Mouse (Mus musculus): ENCODE measurements around the gene Chit1. TPM values are rescaled to one million over a fixed set of nuclear protein-coding genes. Genes with fewer than 3 reads are reported as not detected.

Chit1 gene
- polyA plus RNA-seq, 2 experiments: 0.08 TPM; not detected in 1

DNA sequence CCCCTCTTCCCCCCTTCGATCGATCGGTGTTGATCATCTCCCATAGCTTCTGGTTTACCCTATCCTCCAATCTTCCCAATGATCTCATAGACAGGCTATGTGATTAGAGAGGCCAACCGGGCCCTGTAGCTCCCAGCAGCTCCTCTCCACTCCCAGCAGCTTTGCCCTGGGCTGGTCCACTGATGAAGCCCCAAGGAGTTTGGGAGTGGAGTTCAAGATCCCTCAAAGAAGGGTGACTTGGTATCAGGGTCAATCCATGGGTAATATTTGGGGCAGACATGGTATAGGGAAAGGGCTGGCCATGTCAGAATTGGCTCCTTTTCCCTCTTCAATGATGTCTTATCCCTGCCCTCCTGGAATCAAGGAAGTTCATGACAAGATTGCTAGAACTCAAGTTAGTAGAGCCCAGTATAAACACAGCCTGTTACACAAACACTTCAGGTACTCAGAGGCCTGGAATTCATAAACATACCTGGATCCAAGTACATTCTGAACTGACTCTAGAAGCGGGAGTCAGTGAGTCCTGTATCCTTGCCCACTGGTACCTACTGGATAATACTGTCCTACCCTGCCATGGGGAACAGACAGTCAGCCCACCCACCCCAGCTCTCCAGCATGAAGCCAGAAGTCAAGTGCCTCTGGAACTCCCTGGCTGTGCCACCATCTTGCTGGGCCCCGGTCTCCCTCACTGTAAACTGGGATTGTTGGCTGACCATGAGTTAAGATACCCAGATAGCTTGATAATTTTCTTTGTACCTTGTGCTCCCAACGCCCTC lies 13.8 kb upstream of the Chit1 start:
- H3K27ac ChIP-seq: peak overlapping the region; percentile 22
- H3K9me3 ChIP-seq (ENCODE audit: control insufficient read depth, low read length): no peaks in the 10 kb centered on the region
- H3K4me3 ChIP-seq (ENCODE audit: insufficient read depth in 1 of 2, low read depth in 2 of 2, low read length in 2 of 2): no peak overlapping the region
- H3K36me3 ChIP-seq (replicated peaks; ENCODE audit: control insufficient read depth, insufficient read depth, low read depth): no peaks in the 10 kb centered on the region
- 82% methylated on average over 7 of the region's 7 CpGs for WGBS (ENCODE audit: insufficient replicate concordance)
- peak overlapping the region; percentile 93 for H3K4me2 ChIP-seq (ENCODE audit: low read depth)
- peak overlapping the region; percentile 43 for H3K9ac ChIP-seq (replicated peaks)
- H3K4me1 ChIP-seq (replicated peaks; ENCODE audit: control insufficient read depth in 2 of 2, insufficient read depth in 2 of 2, low read length in 1 of 2): peaks cover 67 to 69% of the 10 kb centered on the region in 2 experiments
- TF ChIP-seq EP300 (IDR thresholded peaks at IDR 0.05; ENCODE audit: low read depth) (no peak), CTCF (IDR thresholded peaks at IDR 0.05; ENCODE audit: low read depth) (no peak)
- ATAC-seq (ENCODE audit: insufficient read depth): no peak
- no peaks in the 10 kb centered on the region for H3K27me3 ChIP-seq (ENCODE audit: control insufficient read depth, insufficient read depth, low read length)
- DNase-seq (ENCODE audit: low read depth in 3 of 3, low spot score in 3 of 3): no peak

DNA sequence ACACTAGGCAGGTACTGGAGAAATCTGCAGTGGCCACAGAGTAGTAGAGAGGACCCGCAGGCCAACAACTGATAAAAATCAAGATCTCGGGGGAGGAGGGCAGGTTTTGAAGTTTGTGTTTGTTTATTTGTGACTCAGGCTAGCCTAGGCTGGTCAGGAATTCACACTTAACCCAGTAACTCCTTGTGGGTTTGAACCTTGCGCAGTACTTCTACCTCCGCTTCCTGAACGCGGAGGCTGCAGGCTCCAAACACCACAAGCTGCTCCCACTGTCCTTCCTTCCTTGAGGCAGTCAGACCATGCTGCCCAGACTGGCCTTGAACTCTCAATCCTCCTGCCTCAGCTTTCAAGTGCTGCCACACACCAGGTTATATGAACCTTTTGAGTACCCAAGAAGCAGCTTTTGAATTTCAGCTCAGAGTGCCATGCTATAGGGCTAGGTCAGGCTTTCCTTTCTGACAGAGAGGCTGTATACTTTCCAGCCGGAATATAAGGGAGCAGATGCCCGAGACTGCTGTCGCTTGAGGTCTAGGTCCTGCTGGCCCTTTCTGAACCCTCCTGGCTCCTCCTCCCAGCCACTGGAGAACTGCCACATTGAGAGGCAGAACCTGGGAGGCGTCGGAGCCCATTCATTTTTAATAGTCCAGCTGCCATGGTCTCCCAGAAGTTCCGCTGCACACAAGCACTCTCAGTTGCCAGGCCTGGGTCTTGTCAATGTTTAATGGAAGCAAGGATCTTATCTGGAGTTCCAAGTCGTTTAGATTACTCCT lies 12.9 kb upstream of the Chit1 start:
- H3K9me3 ChIP-seq (ENCODE audit: control insufficient read depth, low read length): no peaks in the 10 kb centered on the region
- H3K4me3 ChIP-seq (ENCODE audit: insufficient read depth in 1 of 2, low read depth in 2 of 2, low read length in 2 of 2): peak overlapping the region; percentile 76 to 92
- no peak for DNase-seq (ENCODE audit: low read depth in 3 of 3, low spot score in 3 of 3)
- peak overlapping the region; percentile 93 for H3K4me2 ChIP-seq (ENCODE audit: low read depth)
- no peaks in the 10 kb centered on the region for H3K27me3 ChIP-seq (ENCODE audit: control insufficient read depth, insufficient read depth, low read length)
- H3K4me1 ChIP-seq (replicated peaks; ENCODE audit: control insufficient read depth in 2 of 2, insufficient read depth in 2 of 2, low read length in 1 of 2): peaks cover 63 to 64% of the 10 kb centered on the region in 2 experiments
- H3K36me3 ChIP-seq (replicated peaks; ENCODE audit: control insufficient read depth, insufficient read depth, low read depth): no peaks in the 10 kb centered on the region
- H3K9ac ChIP-seq (replicated peaks): peak overlapping the region; percentile 96
- no peak for TF ChIP-seq EP300 (IDR thresholded peaks at IDR 0.05; ENCODE audit: low read depth)
- ATAC-seq (ENCODE audit: insufficient read depth): no peak
- 59% methylated on average over 13 of the region's 13 CpGs for WGBS (ENCODE audit: insufficient replicate concordance)
- H3K27ac ChIP-seq: peak overlapping the region; percentile 98

DNA sequence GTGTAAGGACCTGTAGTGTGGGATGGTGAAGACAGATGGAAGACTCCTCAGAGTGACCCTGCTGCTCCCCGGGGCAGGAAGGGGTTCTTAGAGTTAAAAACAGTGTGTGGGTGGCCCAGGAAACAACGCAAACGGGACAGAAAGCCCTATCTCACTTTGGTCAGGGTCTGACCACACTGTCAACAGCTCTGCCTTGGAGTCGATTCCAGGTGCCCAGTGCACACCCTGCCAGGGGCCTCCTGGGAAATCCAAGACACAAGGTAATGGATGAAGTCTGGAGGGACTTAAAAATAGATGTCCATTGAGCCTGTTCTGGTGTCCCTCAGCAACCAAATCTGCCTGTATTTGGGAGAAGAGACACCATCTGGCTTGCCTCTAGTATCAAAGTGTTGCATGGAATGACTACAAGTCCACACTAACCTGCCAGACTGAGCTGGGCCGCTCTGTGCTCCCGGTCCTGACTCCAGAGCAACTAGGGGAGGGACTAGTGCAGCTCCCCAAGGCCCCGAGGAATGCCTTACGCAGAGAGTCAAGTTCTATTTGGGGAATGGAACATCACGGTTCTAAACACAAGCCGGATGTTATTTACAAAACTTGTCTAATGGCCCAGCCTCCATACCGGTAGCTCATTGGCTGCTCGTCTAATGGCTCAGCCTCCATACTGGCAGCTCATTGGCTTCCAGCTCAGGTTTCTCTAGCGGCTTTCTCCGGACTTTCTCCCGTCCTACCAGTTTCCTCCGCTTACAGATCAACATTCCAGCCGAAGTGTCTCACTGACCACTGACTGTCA lies 12.1 kb upstream of the Chit1 start:
- H3K27me3 ChIP-seq (ENCODE audit: control insufficient read depth, insufficient read depth, low read length): no peaks in the 10 kb centered on the region
- peak overlapping the region; percentile 98 for H3K27ac ChIP-seq
- H3K4me3 ChIP-seq (ENCODE audit: insufficient read depth in 1 of 2, low read depth in 2 of 2, low read length in 2 of 2): peak overlapping the region; percentile 76 to 92
- H3K9ac ChIP-seq (replicated peaks): peak overlapping the region; percentile 96
- H3K4me1 ChIP-seq (replicated peaks; ENCODE audit: control insufficient read depth in 2 of 2, insufficient read depth in 2 of 2, low read length in 1 of 2): peaks cover 55 to 56% of the 10 kb centered on the region in 2 experiments
- TF ChIP-seq EP300 (IDR thresholded peaks at IDR 0.05; ENCODE audit: low read depth) (0 out of 2 replicates have a peak, but pooled peaks have one; percentile 15), CTCF (IDR thresholded peaks at IDR 0.05; ENCODE audit: low read depth) (no peak; the same call in 1 of the 2 replicates)
- DNase-seq (ENCODE audit: low read depth in 3 of 3, low spot score in 3 of 3) (peak; percentile 87 to 90 (median 89)), ATAC-seq (ENCODE audit: insufficient read depth) (peak; percentile 92)
- H3K36me3 ChIP-seq (replicated peaks; ENCODE audit: control insufficient read depth, insufficient read depth, low read depth): no peaks in the 10 kb centered on the region
- peak overlapping the region; percentile 93 for H3K4me2 ChIP-seq (ENCODE audit: low read depth)
- 1% methylated on average over 17 of the region's 17 CpGs for WGBS (ENCODE audit: insufficient replicate concordance)
- H3K9me3 ChIP-seq (ENCODE audit: control insufficient read depth, low read length): no peaks in the 10 kb centered on the region

DNA sequence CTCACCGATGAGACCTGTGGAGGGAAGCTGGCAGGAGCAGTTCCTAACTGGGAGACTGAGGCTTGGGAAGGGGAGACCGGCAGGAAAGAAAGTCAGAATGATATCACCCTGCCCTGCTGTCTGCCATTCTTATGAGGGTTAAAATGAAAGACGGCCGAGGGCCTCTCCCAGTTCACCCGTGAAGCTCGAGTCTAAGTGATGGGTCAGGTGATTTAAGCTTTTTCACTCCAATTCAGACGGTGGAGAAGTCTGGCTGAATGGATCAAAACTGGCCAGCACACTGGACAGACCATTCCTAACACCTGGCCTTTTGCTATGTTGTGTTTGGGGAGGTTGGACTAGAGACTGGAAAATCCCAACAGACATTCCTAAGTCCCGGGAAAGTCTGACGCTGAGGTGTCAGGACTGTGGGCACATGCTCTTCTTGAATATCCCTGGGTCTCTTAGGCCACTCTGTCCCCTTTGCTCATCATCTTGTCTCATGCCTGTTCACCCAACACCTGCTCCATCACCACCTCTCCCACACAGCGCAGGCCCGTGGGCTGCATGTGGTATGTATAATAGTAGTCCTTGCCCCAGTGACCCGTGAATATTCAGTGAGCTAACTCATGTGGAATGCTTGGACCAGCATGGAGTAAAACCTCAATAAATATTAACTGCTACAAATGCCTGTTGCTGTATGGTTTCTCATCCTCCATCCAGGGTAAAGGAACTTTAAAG lies 11.4 kb upstream of the Chit1 start:
- 25% methylated on average over 12 of the region's 12 CpGs for WGBS (ENCODE audit: insufficient replicate concordance)
- peaks cover 48 to 50% of the 10 kb centered on the region in 2 experiments for H3K4me1 ChIP-seq (replicated peaks; ENCODE audit: control insufficient read depth in 2 of 2, insufficient read depth in 2 of 2, low read length in 1 of 2)
- peak overlapping the region; percentile 76 to 92 for H3K4me3 ChIP-seq (ENCODE audit: insufficient read depth in 1 of 2, low read depth in 2 of 2, low read length in 2 of 2)
- peak overlapping the region; percentile 93 for H3K4me2 ChIP-seq (ENCODE audit: low read depth)
- H3K9ac ChIP-seq (replicated peaks): peak overlapping the region; percentile 96
- no peaks in the 10 kb centered on the region for H3K9me3 ChIP-seq (ENCODE audit: control insufficient read depth, low read length)
- DNase-seq (ENCODE audit: low read depth in 3 of 3, low spot score in 3 of 3): no peak
- TF ChIP-seq EP300 (IDR thresholded peaks at IDR 0.05; ENCODE audit: low read depth) (no peak), CTCF (IDR thresholded peaks at IDR 0.05; ENCODE audit: low read depth) (no peak)
- H3K27me3 ChIP-seq (ENCODE audit: control insufficient read depth, insufficient read depth, low read length): no peaks in the 10 kb centered on the region
- H3K36me3 ChIP-seq (replicated peaks; ENCODE audit: control insufficient read depth, insufficient read depth, low read depth): no peaks in the 10 kb centered on the region
- ATAC-seq (ENCODE audit: insufficient read depth): peak; percentile 59
- peak overlapping the region; percentile 98 for H3K27ac ChIP-seq

Data from liver, embryonic 14.5 days (tissue).